Mouse (Mus musculus) cerebellum, postnatal 4 days (tissue): Measurements from ENCODE around the gene Asic4.

ENCODE experiments used
- DNase-seq, 2 experiments: peaks; one replicate each; pipeline ENCODE4 v3.0.0; 2022; ENCODE audit warnings: low spot score in 2 of 2, mixed read lengths in 1 of 2

Asic4 gene

GRCm38 (mm10) chr1:75443247-75444024 is 6.8 kb upstream of the Asic4 start:
- peak in 1 of 2 experiments; percentile 55 for DNase-seq

- DNase-seq, result no peak
Observed at GRCm38 (mm10) chr1:75444208-75444607, 6.0 kb upstream of the Asic4 start.

- DNase-seq, result no peak
Observed at GRCm38 (mm10) chr1:75445141-75445701, 5.0 kb upstream of the Asic4 start.

- peak in 1 of 2 experiments; percentile 83 for DNase-seq
Observed at GRCm38 (mm10) chr1:75445751-75446611, 4.3 kb upstream of the Asic4 start.

GRCm38 (mm10) chr1:75446656-75447055 is 3.6 kb upstream of the Asic4 start:
- no peak for DNase-seq

GRCm38 (mm10) chr1:75447265-75448051 is 2.8 kb upstream of the Asic4 start:
- no peak for DNase-seq

GRCm38 (mm10) chr1:75448052-75448431 is 2.2 kb upstream of the Asic4 start:
- no peak for DNase-seq

- DNase-seq, result no peak
Observed at GRCm38 (mm10) chr1:75448937-75449336, 1.3 kb upstream of the Asic4 start.

GRCm38 (mm10) chr1:75449377-75450135 is 680 bp upstream of the Asic4 start:
- no peak for DNase-seq

GRCm38 (mm10) chr1:75451900-75452299 is 1.7 kb downstream of the Asic4 start:
- DNase-seq, result no peak

GRCm38 (mm10) chr1:75455433-75455832 is 5.2 kb downstream of the Asic4 start:
- DNase-seq, result no peak

- no peak for DNase-seq
Observed at GRCm38 (mm10) chr1:75455948-75456347, 5.7 kb downstream of the Asic4 start.

- no peak for DNase-seq
Observed at GRCm38 (mm10) chr1:75456746-75457564, 6.7 kb downstream of the Asic4 start.

- no peak for DNase-seq
Observed at GRCm38 (mm10) chr1:75457710-75458024, 7.4 kb downstream of the Asic4 start.

GRCm38 (mm10) chr1:75458025-75458788 is 8.0 kb downstream of the Asic4 start:
- no peak for DNase-seq

- peak in 1 of 2 experiments; percentile 19 for DNase-seq
Observed at GRCm38 (mm10) chr1:75458789-75459684, 8.8 kb downstream of the Asic4 start.

- DNase-seq, result no peak
Observed at GRCm38 (mm10) chr1:75460297-75460696, 10.1 kb downstream of the Asic4 start.

GRCm38 (mm10) chr1:75462636-75463035 is 12.4 kb downstream of the Asic4 start:
- DNase-seq, result no peak
